Mouse (Mus musculus) G1E-ER4 (cell line): ENCODE data around the gene Fgfr1op2. TPM values are rescaled to one million over a fixed set of nuclear protein-coding genes. Genes with fewer than 3 reads are reported as not detected.

ENCODE experiments used
- GATA1 ChIP-seq: IDR thresholded peaks from one replicate; pipeline ENCODE4 v1.8.0; 2012; ENCODE audit warnings: low read length, inconsistent platforms
- polyA plus RNA-seq: library from polyadenylated mRNA; stranded (reverse); fragments of >175 nt; gene quantifications from 2 replicates; pipeline ENCODE4 v1.2.3, GENCODE M21; 2012

Gene Fgfr1op2
- polyA plus RNA-seq = 74.7 and 97.5 TPM in 2 replicates

- no peak for TF ChIP-seq GATA1
These were observed at the start of gene Fgfr1op2 for GRCm38 (mm10) chr6:146576903-146577302. Gene Fgfr1op2, plus strand, starts transcription at chr6:146577203.

GRCm38 (mm10) chr6:146527537-146527936, 49.5 kb upstream of the Fgfr1op2 start:
- TF ChIP-seq GATA1 = no peak

- TF ChIP-seq GATA1 = no peak
These were observed 46.6 kb upstream of the Fgfr1op2 start for GRCm38 (mm10) chr6:146530363-146530762.

DNA sequence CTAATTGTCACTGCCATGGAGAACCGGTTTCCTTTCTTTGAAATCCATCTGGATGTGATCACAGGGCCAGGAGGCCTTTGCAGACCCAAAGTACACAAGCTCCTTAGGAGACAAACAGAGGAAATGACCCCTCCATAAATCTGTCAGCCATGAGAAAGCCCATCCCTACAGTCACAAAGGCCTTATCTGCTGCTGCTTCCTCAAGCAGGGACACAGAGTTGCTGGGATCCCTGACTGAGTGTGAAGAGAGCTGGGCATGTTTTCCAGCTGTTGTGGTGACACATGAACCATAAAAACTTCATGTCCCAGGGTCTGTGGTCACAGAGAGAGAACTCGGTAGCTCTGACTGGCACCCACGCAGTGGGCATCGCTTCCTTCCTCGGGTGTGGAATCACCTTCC, 46.2 kb upstream of the Fgfr1op2 start:
- TF ChIP-seq GATA1 = no peak

DNA sequence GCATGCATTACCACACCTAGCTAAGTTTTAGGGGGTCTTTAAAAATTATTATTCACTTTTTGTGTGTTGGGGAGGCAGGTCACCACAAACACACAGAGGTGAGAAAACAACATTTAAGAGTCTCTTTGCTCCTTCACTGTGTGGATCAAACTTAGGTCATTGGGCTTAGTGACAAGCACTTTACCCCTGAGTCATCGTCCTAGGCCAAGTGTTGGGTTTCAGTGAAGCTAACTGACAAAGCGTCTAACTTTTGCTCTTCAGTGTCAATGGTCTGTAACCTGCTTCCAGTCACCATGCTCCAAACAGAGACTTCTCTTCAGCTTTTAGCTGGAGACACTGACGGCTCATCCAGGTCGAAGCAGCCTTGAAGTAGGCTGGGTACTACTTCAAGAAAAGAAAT, 43.9 kb upstream of the Fgfr1op2 start:
- TF ChIP-seq GATA1 = no peak

- no peak for TF ChIP-seq GATA1
These were observed 41.5 kb upstream of the Fgfr1op2 start for GRCm38 (mm10) chr6:146535501-146535900.

DNA sequence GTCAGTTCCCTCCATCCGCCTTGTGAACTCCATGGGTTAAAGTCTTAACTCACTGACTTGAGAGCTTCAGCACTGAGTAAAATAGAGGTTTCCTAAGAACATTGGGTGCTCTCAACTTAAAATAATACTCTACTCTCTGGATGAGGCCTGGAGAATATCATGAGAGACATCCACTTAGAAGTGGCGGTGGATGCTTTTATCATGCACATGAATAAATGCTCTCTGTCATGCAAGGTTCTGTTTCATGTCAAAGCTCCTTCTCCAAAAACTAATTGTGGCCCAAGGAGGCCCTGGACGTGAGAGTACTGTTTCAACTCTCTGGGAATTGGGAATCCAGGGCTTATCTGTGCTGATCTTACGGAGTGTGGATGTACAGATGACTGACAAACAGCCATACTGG, 39.9 kb upstream of the Fgfr1op2 start:
- TF ChIP-seq GATA1 = no peak

- TF ChIP-seq GATA1 = no peak
These were observed 38.9 kb upstream of the Fgfr1op2 start for GRCm38 (mm10) chr6:146538071-146538470.

- no peak for TF ChIP-seq GATA1
These were observed 38.3 kb upstream of the Fgfr1op2 start for GRCm38 (mm10) chr6:146538661-146539060.

- TF ChIP-seq GATA1 = no peak
These were observed 36.6 kb upstream of the Fgfr1op2 start for GRCm38 (mm10) chr6:146540386-146540785.

DNA sequence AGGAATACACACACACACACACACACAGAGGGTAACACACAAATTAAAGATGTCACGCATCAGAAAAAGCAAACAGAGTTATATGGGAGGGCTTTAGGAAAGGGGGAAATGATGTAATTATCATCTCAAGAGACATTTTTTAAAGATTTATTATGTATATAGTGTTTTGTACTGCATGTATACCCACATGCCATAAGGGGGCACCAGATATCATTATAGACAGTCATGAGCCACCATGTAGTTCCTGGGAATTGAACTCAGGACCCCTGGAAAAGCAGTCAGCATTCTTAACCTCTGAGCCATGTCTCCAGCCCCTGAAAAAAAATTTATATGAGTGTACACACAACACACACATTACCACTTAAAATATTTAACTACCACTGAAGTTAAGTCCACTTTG, 32.4 kb upstream of the Fgfr1op2 start:
- no peak for TF ChIP-seq GATA1

DNA sequence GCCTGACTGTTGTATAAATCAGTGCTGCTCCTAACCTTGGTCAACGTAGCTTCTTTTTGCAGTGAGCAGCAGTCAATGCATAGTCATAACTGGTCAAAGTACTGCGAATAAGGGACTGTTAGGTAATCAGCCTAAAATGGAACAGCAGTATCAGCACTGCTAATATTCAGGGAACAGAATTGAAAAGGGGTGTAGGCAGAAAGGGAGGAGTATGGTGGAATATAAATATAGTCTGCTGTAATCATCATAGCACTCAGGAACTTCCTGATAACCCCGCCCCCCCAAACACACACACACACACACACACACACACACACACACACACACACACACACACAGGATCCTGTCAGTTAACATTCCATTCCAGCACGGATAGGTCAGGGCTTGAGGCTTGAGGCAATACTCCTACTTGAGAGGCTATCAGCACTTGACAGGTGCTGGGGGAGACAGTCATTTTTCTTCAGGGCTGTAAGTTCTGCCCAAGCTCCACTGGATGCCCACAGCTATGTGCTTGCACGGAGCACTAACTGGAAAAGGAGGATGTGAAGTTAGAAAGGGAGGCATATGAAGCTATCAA, 31.6 kb upstream of the Fgfr1op2 start:
- TF ChIP-seq GATA1 = no peak

- TF ChIP-seq GATA1 = no peak
These were observed 26.6 kb upstream of the Fgfr1op2 start for GRCm38 (mm10) chr6:146550421-146550820.

GRCm38 (mm10) chr6:146551326-146551725, 25.7 kb upstream of the Fgfr1op2 start:
- TF ChIP-seq GATA1 = no peak

DNA sequence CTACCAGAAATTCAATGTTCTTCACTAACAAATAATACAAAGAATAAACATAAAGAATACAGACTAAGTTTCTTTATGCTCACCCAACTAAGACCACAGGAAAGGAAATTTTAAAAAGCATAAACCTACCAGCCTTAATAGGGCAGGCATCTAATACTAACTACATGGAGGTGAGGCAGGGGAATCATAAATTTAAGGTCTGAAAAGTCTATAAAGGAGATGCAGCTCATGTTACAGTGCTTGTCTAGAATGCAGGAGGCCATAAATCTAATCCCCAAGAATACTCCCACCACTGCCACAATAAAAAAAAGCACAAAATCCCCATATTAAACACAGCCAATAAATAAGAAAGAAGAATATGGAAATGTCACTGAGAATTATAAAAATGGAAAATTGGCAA, 4.9 kb upstream of the Fgfr1op2 start:
- TF ChIP-seq GATA1 = no peak

DNA sequence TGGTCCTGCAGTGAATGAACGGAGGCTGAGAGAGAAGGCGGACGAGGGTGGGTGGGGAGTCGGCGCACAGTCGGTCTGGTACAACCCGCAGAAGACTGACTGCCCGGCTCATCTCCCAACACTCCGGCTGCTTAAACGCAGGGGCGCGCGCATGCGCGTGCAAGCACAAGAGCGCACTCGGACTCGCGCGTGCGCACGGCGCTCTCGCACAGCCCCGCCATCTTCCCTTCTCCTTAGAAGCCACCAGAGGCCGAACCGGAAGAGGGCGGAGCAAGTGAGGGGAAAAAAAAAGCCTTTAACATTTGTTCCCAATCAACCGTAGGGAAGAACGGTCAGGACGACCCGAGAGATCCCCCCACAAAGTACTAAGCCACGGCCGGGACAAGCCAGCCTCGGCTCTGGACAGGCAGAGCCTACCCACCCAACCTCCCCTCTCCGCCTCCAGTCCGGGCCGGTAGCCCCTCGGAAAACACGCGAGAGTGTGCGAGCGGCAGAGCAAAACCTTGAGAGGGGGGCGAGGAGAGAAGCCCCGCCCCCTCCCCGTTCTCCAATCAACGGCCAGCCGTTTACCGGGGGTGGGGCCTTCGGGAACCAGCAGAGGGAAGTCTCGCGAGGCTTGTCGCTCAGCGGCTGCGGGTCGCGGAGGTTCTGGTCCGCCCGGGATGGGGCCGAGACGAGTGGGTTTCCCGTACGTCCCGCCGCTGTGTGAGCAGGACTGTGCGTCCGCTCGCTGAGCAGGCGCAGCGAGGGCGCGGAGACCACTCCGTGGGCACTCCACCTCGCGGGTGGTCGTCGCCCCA, 507 bp downstream of the Fgfr1op2 start, which contains the start of gene Ints13:
Gene Ints13 (minus strand): TSS at position 526 of the 800 bp plus-strand sequence.
- no peak for TF ChIP-seq GATA1

GRCm38 (mm10) chr6:146578111-146578531, 1.1 kb downstream of the Fgfr1op2 start:
- no peak for TF ChIP-seq GATA1
